In the genomic region with DNA sequence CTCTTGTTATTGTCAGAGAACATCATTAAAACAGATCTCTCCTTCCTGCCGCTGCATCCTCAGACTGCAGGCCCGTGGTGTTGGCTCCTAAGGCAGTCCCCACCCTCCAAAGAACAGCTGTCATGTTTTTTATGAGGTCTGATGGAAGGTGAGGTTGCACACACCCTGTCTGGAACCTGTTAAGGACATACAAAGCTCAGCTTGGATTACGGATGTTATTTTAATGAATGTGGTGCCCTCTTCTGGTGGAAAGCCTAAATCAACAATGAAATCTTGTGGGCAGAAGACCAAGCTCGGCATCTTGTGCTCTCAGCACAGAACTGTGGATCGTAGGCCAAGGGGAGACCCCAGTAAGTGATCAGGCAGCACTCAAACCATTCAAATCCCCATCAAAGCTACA, we compare ENCODE assay signal across 8 mouse cellular contexts.
DNase-seq lines count a peak whose midpoint lies in the region; ATAC-seq and TF ChIP-seq lines count a peak whose summit lies in the region.

No protein-coding gene starts in this region.

- no peak overlapping the region for H3K27ac ChIP-seq in MEL (ENCODE audit: control insufficient read depth, low read depth, low read length)
- H3K27ac ChIP-seq in limb, embryonic 15.5 days, result no peak overlapping the region

- peak; percentile 19 for DNase-seq in 3134 (ENCODE audit: extremely low read depth, insufficient read length, low spot score)
- DNase-seq in MEL (ENCODE audit: low read depth, low spot score), result peak; percentile 44
- DNase-seq in gastrocnemius, postnatal 10 days, result peak; percentile 19
- peak; percentile 60 for DNase-seq in kidney, postnatal 10 days
- peak; percentile 68 for DNase-seq in right cerebral cortex, adult 18-20 months
- no peak for DNase-seq in B cell, adult 2 months

- peak in 1 of 3 experiments; percentile 52; a peak in 3 of 6 replicates for TF ChIP-seq CTCF in MEL (IDR thresholded peaks at IDR 0.05 in 2 of 3, conservative IDR thresholded peaks at IDR 0.05 in 1 of 3; ENCODE audit: control insufficient read depth in 1 of 3, insufficient read depth in 1 of 3, low read depth in 2 of 3, low read length in 3 of 3, poor library complexity in 1 of 3, severe bottlenecking in 1 of 3)

- TF ChIP-seq EP300 in MEL (IDR thresholded peaks at IDR 0.05; ENCODE audit: low read depth in 1 of 2, low read length in 2 of 2), result no peak

- 6% methylated on average over 5 of the region's 5 CpGs for WGBS in limb, embryonic 15.5 days

- TF ChIP-seq POLR2A in MEL (IDR thresholded peaks at IDR 0.05; ENCODE audit: control insufficient read depth in 1 of 2, insufficient read depth in 1 of 2, low read depth in 1 of 2, low read length in 2 of 2, poor library complexity in 1 of 2), result no peak

- no peaks in the 10 kb centered on the region for H3K4me1 ChIP-seq in MEL (ENCODE audit: control insufficient read depth in 1 of 2, insufficient read depth in 2 of 2, low read length in 2 of 2)
- peaks cover 3% of the 10 kb centered on the region for H3K4me1 ChIP-seq in limb, embryonic 15.5 days

- H3K4me3 ChIP-seq in MEL (ENCODE audit: control insufficient read depth in 1 of 2, insufficient read depth in 1 of 2, low read depth in 2 of 2, low read length in 2 of 2), result no peak overlapping the region
- no peak overlapping the region for H3K4me3 ChIP-seq in limb, embryonic 15.5 days

- no peaks in the 10 kb centered on the region for H3K27me3 ChIP-seq in MEL (ENCODE audit: control insufficient read depth in 1 of 2, insufficient read depth in 2 of 2, low read length in 2 of 2)
- no peaks in the 10 kb centered on the region for H3K27me3 ChIP-seq in limb, embryonic 15.5 days

- 0 out of 2 replicates have a peak, but pooled peaks have one; percentile 32 for ATAC-seq in common myeloid progenitor, adult 5-6 weeks (replicated peaks; ENCODE audit: low read depth, poor library complexity, severe bottlenecking)
- ATAC-seq in limb, embryonic 15.5 days (ENCODE audit: insufficient number of reproducible peaks, low FRiP score, low TSS enrichment, low read depth), result peak; percentile 65; the same call in 1 of the 2 replicates

- TF ChIP-seq RAD21 in MEL (IDR thresholded peaks at IDR 0.05; ENCODE audit: low read depth, low read length), result peak; percentile 56

- no peak overlapping the region for H3K4me2 ChIP-seq in limb, embryonic 15.5 days

- no peak overlapping the region for H3K9ac ChIP-seq in MEL (ENCODE audit: control insufficient read depth, low read depth, low read length, poor library complexity, severe bottlenecking)
- H3K9ac ChIP-seq in limb, embryonic 15.5 days, result no peak overlapping the region

- H3K36me3 ChIP-seq in MEL (ENCODE audit: control insufficient read depth in 1 of 2, insufficient read depth in 2 of 2, low read length in 2 of 2), result no peaks in the 10 kb centered on the region
- H3K36me3 ChIP-seq in limb, embryonic 15.5 days, result no peaks in the 10 kb centered on the region

- no peaks in the 10 kb centered on the region for H3K9me3 ChIP-seq in MEL (replicated peaks; ENCODE audit: insufficient read depth, low read length)
- H3K9me3 ChIP-seq in limb, embryonic 15.5 days, result no peaks in the 10 kb centered on the region

- no peaks in the 10 kb centered on the region for H3K79me2 ChIP-seq in MEL (ENCODE audit: control insufficient read depth, insufficient read depth, low read length, poor library complexity)

TF ChIP-seq in MEL, 35 proteins besides CTCF, POLR2A, EP300 and RAD21:
- TF ChIP-seq SMC3 (IDR thresholded peaks at IDR 0.05; ENCODE audit: low read depth, low read length) (peak; percentile 63), HCFC1 (IDR thresholded peaks at IDR 0.05; ENCODE audit: low read depth, low read length) (no peak), ZC3H11A (IDR thresholded peaks at IDR 0.05; ENCODE audit: low read depth, low read length) (peak; percentile 56)
TF ChIP-seq in MEL: peak in this region for 2.

Comparison
In these comparisons a context has a peak if more than half of its experiments do, and no peak if none do; other contexts are left out.
1. DNase-seq: peak in 3134 (single experiment), MEL (single experiment), gastrocnemius, postnatal 10 days (single experiment), kidney, postnatal 10 days (single experiment) and right cerebral cortex, adult 18-20 months (single experiment); none in B cell, adult 2 months (0 of 2).